Mouse (Mus musculus) bone marrow macrophage, adult 2 months (primary cell): Measurements from ENCODE around the gene Sp7.
A peak's percentile ranks its signal among the peaks of the same experiment; 100 is the strongest.

Experiments
- CTCF ChIP-seq: IDR thresholded peaks from 2 replicates; pipeline ENCODE4 v1.5.1; 2012; ENCODE audit warnings: low read depth, mild to moderate bottlenecking, low read length, moderate library complexity
- POLR2A ChIP-seq: IDR thresholded peaks from 2 replicates; pipeline ENCODE4 v1.6.1; 2012; ENCODE audit warnings: mild to moderate bottlenecking, low read depth, low read length, borderline replicate concordance

- 0 out of 2 replicates have a peak, but pooled peaks have one; percentile 26 for TF ChIP-seq CTCF
- no peak for TF ChIP-seq POLR2A
These were observed 16.6 kb downstream of the Sp7 start, which contains the start of gene Aaas for GRCm38 (mm10) chr15:102350138-102350941.
